Mouse (Mus musculus): ENCODE data around the gene Pip4k2c. TPM values are rescaled to one million over a fixed set of nuclear protein-coding genes. Genes with fewer than 3 reads are reported as not detected.
"Not testable (repeated sequence)": the region's sequence is repeated elsewhere in the genome, so short reads cannot be mapped to it uniquely, and the experiment has no call there.

Pip4k2c gene
- polyA plus RNA-seq, 1 experiment from 2014 or later: 19.5 TPM

- WGBS: 94% methylated on average over 4 of the region's 4 CpGs
- Histone ChIP-seq H3K9ac (no peak overlapping the region), H3K4me1 (peaks cover 14% of the 10 kb centered on the region), H3K27ac (no peak overlapping the region), H3K27me3 (peaks cover 43% of the 10 kb centered on the region), H3K4me2 (peak overlapping the region; percentile 98; the same call in 1 of the 2 replicates), H3K9me3 (replicated peaks) (no peaks in the 10 kb centered on the region), H3K4me3 (no peak overlapping the region), H3K36me3 (ENCODE audit: poor library complexity, severe bottlenecking) (no peaks in the 10 kb centered on the region)
- ATAC-seq: no peak
These were observed 47.2 kb downstream of the Pip4k2c start for GRCm38 (mm10) chr10:127164190-127164589.

DNA sequence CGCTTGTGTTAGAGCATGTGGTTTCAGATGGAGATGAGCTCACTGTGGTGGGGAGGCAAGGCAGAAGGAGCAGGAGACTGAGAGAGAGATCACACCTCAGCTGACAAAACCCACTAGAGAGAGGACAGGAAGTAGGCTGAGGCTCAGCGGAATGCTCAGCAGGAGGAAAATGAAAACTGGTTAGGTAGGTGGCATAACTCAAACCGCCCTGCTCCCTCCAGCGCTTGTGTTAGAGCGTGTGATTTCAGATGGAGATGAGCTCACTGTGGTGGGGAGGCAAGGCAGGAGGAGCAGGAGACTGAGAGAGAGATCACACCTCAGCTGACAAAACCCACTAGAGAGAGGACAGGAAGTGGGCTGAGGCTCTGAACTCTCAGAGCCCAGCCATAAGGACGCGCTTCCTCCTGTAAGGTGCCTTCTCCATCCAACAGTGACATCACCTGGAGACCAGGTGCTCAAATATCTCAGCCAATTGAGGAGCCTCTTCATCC lies 48.6 kb downstream of the Pip4k2c start:
- ATAC-seq; H3K4me2 ChIP-seq; H3K4me3 ChIP-seq; H3K9ac ChIP-seq; H3K9me3 ChIP-seq (replicated peaks); H3K27ac ChIP-seq; H3K36me3 ChIP-seq (ENCODE audit: poor library complexity, severe bottlenecking): not testable (repeated sequence)
- H3K4me1 ChIP-seq: peaks cover 14% of the 10 kb centered on the region
- 74% methylated on average over 7 of the region's 7 CpGs for WGBS
- peaks cover 30% of the 10 kb centered on the region for H3K27me3 ChIP-seq

DNA sequence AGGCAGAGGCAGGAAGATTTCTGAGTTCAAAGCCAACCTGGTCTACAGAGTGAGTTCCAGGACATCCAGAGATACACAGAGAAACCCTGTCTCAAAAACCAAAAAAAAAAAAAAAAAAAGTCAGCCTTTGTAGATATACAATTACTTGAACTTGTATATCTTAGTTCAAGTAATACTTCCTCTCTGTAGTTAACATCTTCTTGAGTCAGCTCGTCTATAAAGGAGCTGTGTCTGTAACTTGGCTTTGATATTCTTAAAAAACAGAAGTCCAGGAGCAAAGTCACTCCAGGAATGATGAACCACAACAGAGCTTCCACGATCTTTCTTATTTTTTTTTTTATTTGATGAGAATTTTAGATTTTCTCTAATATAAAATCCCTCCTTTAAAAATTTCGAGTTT lies 50.7 kb downstream of the Pip4k2c start:
- no peak overlapping the region for H3K4me3 ChIP-seq
- peaks cover 6% of the 10 kb centered on the region; the same call in 1 of the 2 replicates for H3K4me1 ChIP-seq
- no peaks in the 10 kb centered on the region for H3K9me3 ChIP-seq (replicated peaks)
- H3K27me3 ChIP-seq: peaks cover 9% of the 10 kb centered on the region; the same call in 1 of the 2 replicates
- ATAC-seq: no peak
- WGBS: 81% methylated on average over 3 of the region's 3 CpGs
- H3K27ac ChIP-seq: no peak overlapping the region
- no peak overlapping the region for H3K4me2 ChIP-seq
- H3K9ac ChIP-seq: no peak overlapping the region
- no peaks in the 10 kb centered on the region for H3K36me3 ChIP-seq (ENCODE audit: poor library complexity, severe bottlenecking)

GRCm38 (mm10) chr10:127160081-127160480 lies 51.3 kb downstream of the Pip4k2c start:
- Histone ChIP-seq H3K9me3 (replicated peaks) (no peaks in the 10 kb centered on the region), H3K4me3 (no peak overlapping the region), H3K4me1 (no peaks in the 10 kb centered on the region), H3K27ac (no peak overlapping the region), H3K36me3 (ENCODE audit: poor library complexity, severe bottlenecking) (no peaks in the 10 kb centered on the region), H3K27me3 (0 out of 2 replicates have a peak, but pooled peaks cover 5% of the 10 kb centered on the region), H3K4me2 (no peak overlapping the region), H3K9ac (no peak overlapping the region)
- 80% methylated on average over 9 of the region's 9 CpGs for WGBS
- ATAC-seq: no peak

- Histone ChIP-seq H3K9ac (no peak overlapping the region), H3K27ac (no peak overlapping the region), H3K4me2 (no peak overlapping the region), H3K4me1 (no peaks in the 10 kb centered on the region), H3K36me3 (ENCODE audit: poor library complexity, severe bottlenecking) (no peaks in the 10 kb centered on the region), H3K9me3 (replicated peaks) (no peaks in the 10 kb centered on the region), H3K4me3 (no peak overlapping the region), H3K27me3 (0 out of 2 replicates have a peak, but pooled peaks cover 5% of the 10 kb centered on the region)
- 70% methylated on average over 3 of the region's 3 CpGs for WGBS
- no peak for ATAC-seq
These were observed 52.9 kb downstream of the Pip4k2c start for GRCm38 (mm10) chr10:127158471-127158870.

- H3K27ac ChIP-seq: no peak overlapping the region
These were observed 54.9 kb downstream of the Pip4k2c start for GRCm38 (mm10) chr10:127156511-127156910.

DNA sequence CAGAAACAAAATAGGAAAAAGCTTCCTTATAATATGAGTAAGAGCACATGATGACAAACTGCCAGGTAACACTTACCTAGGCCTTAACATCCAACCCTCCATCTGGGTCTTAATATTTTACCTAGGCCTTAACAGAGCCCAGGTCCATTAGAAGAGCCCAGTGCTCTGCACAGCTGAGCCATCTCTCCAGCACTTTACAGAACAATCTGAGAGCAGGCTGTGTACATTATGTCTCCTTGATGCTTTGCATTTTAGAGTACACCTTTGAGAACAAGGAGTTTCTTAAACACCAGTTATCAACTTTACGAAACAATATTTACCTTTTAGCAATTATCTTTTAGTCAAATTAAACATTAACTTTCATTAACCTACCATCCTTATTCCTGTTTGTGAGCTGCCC lies 55.3 kb downstream of the Pip4k2c start:
- H3K9ac ChIP-seq: no peak overlapping the region

More at GRCm38 (mm10) chr10:127156511-127156910, 54.9 kb downstream of the Pip4k2c start:
- Histone ChIP-seq H3K36me3 (ENCODE audit: poor library complexity, severe bottlenecking) (no peaks in the 10 kb centered on the region), H3K9ac (no peak overlapping the region), H3K9me3 (replicated peaks) (no peaks in the 10 kb centered on the region), H3K27me3 (no peaks in the 10 kb centered on the region), H3K4me3 (no peak overlapping the region), H3K4me1 (no peaks in the 10 kb centered on the region), H3K4me2 (no peak overlapping the region)
- WGBS: 92% methylated on average over 1 of the region's 1 CpGs
- ATAC-seq: no peak

GRCm38 (mm10) chr10:127154652-127155051 lies 56.7 kb downstream of the Pip4k2c start:
- 91% methylated on average over 5 of the region's 5 CpGs for WGBS
- Histone ChIP-seq H3K36me3 (ENCODE audit: poor library complexity, severe bottlenecking) (no peaks in the 10 kb centered on the region), H3K9me3 (replicated peaks) (no peaks in the 10 kb centered on the region)

More for the DNA sequence above, 55.3 kb downstream of the Pip4k2c start:
- H3K4me1 ChIP-seq: no peaks in the 10 kb centered on the region
- H3K9me3 ChIP-seq (replicated peaks): no peaks in the 10 kb centered on the region
- no peak overlapping the region for H3K27ac ChIP-seq
- no peak for ATAC-seq
- 93% methylated on average over 1 of the region's 1 CpGs for WGBS
- H3K4me2 ChIP-seq: no peak overlapping the region
- H3K27me3 ChIP-seq: no peaks in the 10 kb centered on the region
- H3K36me3 ChIP-seq (ENCODE audit: poor library complexity, severe bottlenecking): no peaks in the 10 kb centered on the region
- H3K4me3 ChIP-seq: no peak overlapping the region

GRCm38 (mm10) chr10:127154241-127154640 lies 57.1 kb downstream of the Pip4k2c start:
- H3K36me3 ChIP-seq (ENCODE audit: poor library complexity, severe bottlenecking): no peaks in the 10 kb centered on the region
- no peak for ATAC-seq
- no peak overlapping the region for H3K4me2 ChIP-seq
- no peak overlapping the region for H3K9ac ChIP-seq
- H3K4me3 ChIP-seq: no peak overlapping the region
- no peaks in the 10 kb centered on the region for H3K27me3 ChIP-seq
- no peaks in the 10 kb centered on the region for H3K9me3 ChIP-seq (replicated peaks)
- 97% methylated on average over 2 of the region's 2 CpGs for WGBS
- no peak overlapping the region for H3K27ac ChIP-seq
- no peaks in the 10 kb centered on the region for H3K4me1 ChIP-seq

More at GRCm38 (mm10) chr10:127154652-127155051, 56.7 kb downstream of the Pip4k2c start:
- H3K4me3 ChIP-seq: no peak overlapping the region
- H3K27ac ChIP-seq: no peak overlapping the region
- no peaks in the 10 kb centered on the region for H3K27me3 ChIP-seq
- ATAC-seq: no peak
- H3K4me2 ChIP-seq: no peak overlapping the region
- no peaks in the 10 kb centered on the region for H3K4me1 ChIP-seq
- H3K9ac ChIP-seq: no peak overlapping the region

DNA sequence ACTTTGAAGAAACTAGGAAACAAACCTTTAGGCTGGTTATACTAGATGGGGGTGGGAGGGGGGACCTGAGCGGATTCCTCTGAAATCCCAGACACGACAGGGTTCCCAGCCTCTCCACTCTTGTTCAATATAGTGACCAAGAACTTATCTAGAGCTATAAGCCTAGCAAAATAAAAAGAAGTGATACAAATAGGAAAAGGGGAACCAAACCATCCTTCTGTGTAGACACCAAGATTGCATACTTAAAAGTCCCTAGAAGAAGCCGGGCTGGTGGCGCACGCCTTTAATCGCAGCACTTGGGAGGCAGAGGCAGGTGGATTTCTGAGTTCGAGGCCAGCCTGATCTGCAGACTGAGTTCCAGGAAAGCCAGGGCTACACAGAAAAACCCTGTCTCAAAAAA lies 58.1 kb downstream of the Pip4k2c start:
- Histone ChIP-seq H3K27ac (no peak overlapping the region), H3K9me3 (replicated peaks) (no peaks in the 10 kb centered on the region), H3K27me3 (no peaks in the 10 kb centered on the region), H3K4me1 (no peaks in the 10 kb centered on the region), H3K4me2 (no peak overlapping the region), H3K4me3 (no peak overlapping the region), H3K9ac (no peak overlapping the region), H3K36me3 (ENCODE audit: poor library complexity, severe bottlenecking) (no peaks in the 10 kb centered on the region)
- no peak for ATAC-seq
- WGBS: 96% methylated on average over 7 of the region's 7 CpGs

DNA sequence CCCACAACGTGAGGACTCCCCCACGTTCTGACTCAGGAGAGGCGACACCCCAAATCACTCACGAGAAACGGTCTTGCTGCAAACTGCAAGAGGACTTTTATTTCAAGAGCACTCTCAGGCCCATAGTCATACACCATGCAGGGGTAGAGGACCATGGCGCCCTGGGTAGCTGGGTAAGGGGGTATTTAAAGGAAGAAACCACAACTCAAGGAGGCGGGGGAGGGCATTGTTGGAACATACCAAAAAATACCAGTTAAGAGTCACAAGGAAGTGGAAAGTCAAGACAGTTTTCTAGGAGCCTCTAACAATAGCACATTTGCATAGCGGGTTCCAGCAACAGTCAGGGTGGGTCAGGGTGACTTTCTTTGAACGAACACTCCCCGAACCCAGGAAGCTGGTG lies 58.8 kb downstream of the Pip4k2c start:
- H3K27ac ChIP-seq; H3K4me1 ChIP-seq; H3K9ac ChIP-seq; H3K4me3 ChIP-seq; H3K4me2 ChIP-seq; H3K36me3 ChIP-seq (ENCODE audit: poor library complexity, severe bottlenecking); H3K9me3 ChIP-seq (replicated peaks); ATAC-seq; H3K27me3 ChIP-seq: not testable (repeated sequence)
- WGBS: 90% methylated on average over 10 of the region's 10 CpGs

DNA sequence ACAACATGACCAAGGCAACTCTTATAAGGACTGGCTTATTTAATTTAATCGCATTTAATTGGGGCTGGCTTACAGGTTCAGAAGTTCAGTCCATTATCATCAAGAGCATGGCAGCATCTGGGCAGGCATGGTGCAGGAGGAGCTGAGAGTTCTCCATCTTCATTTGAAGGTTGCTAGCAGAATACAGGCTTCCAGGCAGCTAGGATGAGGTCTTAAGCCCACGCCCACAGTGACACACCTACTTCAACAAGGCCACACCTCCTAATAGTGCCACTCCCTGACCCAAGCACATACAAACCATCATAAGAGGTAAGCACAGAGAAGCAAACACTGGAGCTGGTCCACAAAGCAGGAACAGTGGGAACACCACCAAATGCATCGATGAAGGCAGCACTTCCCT lies 60.2 kb downstream of the Pip4k2c start:
- H3K4me3 ChIP-seq; H3K9me3 ChIP-seq (replicated peaks); H3K4me2 ChIP-seq; H3K9ac ChIP-seq; H3K36me3 ChIP-seq (ENCODE audit: poor library complexity, severe bottlenecking); H3K4me1 ChIP-seq; H3K27me3 ChIP-seq; ATAC-seq; H3K27ac ChIP-seq: not testable (repeated sequence)
- 88% methylated on average over 3 of the region's 3 CpGs for WGBS

DNA sequence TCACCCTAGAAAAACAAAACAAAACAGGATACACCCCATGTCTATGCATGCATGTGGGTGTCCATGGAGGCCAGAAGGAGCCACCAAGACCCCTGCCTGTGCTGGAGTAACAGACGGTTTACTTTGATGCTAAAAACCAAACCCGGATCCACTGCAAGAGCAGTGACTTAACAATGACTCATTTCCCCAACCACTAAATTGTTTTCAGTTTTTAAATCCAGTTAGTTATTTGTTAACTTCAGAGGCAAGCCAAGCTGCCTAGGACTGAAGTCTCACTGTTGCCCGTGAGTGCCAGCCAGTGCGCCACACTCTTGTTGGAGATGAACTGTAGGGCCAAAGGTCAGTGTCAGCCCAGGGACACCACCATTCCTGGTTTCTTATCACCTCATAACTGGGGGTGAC lies 60.9 kb downstream of the Pip4k2c start:
- Histone ChIP-seq H3K9me3 (replicated peaks) (no peaks in the 10 kb centered on the region), H3K4me1 (no peaks in the 10 kb centered on the region), H3K4me2 (no peak overlapping the region), H3K4me3 (no peak overlapping the region), H3K36me3 (ENCODE audit: poor library complexity, severe bottlenecking) (no peaks in the 10 kb centered on the region), H3K27ac (no peak overlapping the region), H3K9ac (no peak overlapping the region), H3K27me3 (no peaks in the 10 kb centered on the region)
- ATAC-seq: no peak
- WGBS: 89% methylated on average over 4 of the region's 4 CpGs

Data from forebrain, embryonic 13.5 days (tissue).